Mouse (Mus musculus): ENCODE results near the gene Snapc2. TPM values are rescaled to one million over a fixed set of nuclear protein-coding genes. Genes with fewer than 3 reads are reported as not detected.
A peak's percentile ranks its signal among the peaks of the same experiment; 100 is the strongest.
"Not testable (repeated sequence)": the region's sequence is repeated elsewhere in the genome, so short reads cannot be mapped to it uniquely, and the experiment has no call there.

The Snapc2 gene
- polyA plus RNA-seq, 1 experiment from 2014 or later, result 14.1 TPM

DNA sequence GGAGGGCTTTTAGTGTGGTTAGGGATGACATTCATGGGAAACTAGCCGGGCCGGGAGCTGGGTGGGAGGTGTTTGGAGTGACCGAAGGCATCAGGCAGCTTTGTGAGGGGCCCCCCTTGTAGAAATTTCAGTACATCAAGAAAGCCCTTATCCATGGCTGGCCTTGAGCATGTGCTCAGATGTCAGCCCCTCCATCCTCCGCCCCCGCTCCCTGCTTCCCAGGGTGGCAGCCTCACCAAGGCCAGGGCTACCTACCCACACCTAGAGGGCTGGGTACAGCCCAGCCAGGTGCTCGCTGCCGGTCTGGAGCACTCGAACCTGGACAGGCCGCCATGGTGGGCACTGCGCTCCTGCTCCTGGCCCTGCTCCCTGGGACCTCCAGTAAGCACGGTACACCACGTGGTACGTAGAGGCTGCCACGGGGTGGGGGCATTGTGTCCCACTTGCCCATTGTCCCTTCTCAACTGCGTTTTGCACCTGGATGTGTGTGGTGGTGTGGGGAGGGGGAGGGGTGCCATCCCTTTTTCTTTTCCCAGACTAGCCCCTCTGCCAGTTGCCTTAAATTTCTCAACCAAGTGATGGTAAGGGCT lies 4.8 kb upstream of the Snapc2 start, which contains the start of gene Tgfbr3l:
Gene Tgfbr3l (plus strand): TSS at position 264 of the 590 bp plus-strand sequence.
- Histone ChIP-seq H3K4me3 (ENCODE audit: low read depth, low read length) (no peak within 1 kb of the TSS), H3K9me3 (replicated peaks; ENCODE audit: control insufficient read depth, low read length) (no peaks in the 10 kb centered on the region), H3K36me3 (ENCODE audit: control insufficient read depth, insufficient read depth) (peaks cover 19% of the 10 kb centered on the region), H3K4me2 (ENCODE audit: low read depth, low read length) (no peak within 1 kb of the TSS), H3K9ac (ENCODE audit: low read depth, low read length) (no peak within 1 kb of the TSS), H3K27ac (ENCODE audit: low read length) (no peak within 1 kb of the TSS), H3K4me1 (ENCODE audit: control insufficient read depth, low read depth, low read length) (peaks cover 12% of the 10 kb centered on the region), H3K27me3 (ENCODE audit: control insufficient read depth, insufficient read depth, low read depth, low read length) (no peaks in the 10 kb centered on the region)
- ATAC-seq (ENCODE audit: low read depth), result no peak
- 80% methylated on average over 15 of the region's 15 CpGs for WGBS (ENCODE audit: insufficient replicate concordance)

DNA sequence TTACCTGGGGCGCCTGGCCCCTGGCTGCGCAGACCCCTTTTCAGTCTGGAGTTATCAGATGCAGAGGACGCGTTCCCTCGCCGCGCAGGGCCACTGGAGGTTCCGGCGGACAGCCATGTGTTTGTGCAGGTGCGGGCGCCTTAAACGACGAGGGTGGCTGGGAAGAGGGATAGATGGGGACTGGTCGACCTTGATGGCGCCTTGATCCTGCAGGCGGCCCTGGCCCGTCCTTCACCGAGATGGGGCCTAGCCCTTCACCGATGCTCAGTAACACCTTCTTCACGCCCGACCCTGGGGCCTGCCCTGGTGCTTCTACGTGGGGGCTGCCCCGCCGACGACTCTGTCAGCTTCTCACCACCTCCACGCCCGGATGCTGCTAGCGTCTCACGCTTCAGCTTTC lies 3.7 kb upstream of the Snapc2 start:
- Histone ChIP-seq H3K36me3 (ENCODE audit: control insufficient read depth, insufficient read depth) (peaks cover 13% of the 10 kb centered on the region), H3K27me3 (ENCODE audit: control insufficient read depth, insufficient read depth, low read depth, low read length) (no peaks in the 10 kb centered on the region), H3K4me3 (ENCODE audit: low read depth, low read length) (no peak overlapping the region), H3K4me1 (ENCODE audit: control insufficient read depth, low read depth, low read length) (peaks cover 18% of the 10 kb centered on the region), H3K9me3 (replicated peaks; ENCODE audit: control insufficient read depth, low read length) (no peaks in the 10 kb centered on the region), H3K4me2 (ENCODE audit: low read depth, low read length) (no peak overlapping the region), H3K9ac (ENCODE audit: low read depth, low read length) (no peak overlapping the region), H3K27ac (ENCODE audit: low read length) (no peak overlapping the region)
- no peak for ATAC-seq (ENCODE audit: low read depth)
- WGBS (ENCODE audit: insufficient replicate concordance), result 55% methylated on average over 29 of the region's 29 CpGs

GRCm38 (mm10) chr8:4250306-4250970 lies 2.4 kb upstream of the Snapc2 start:
- WGBS (ENCODE audit: insufficient replicate concordance), result 39% methylated on average over 26 of the region's 26 CpGs
- H3K4me2 ChIP-seq (ENCODE audit: low read depth, low read length), result no peak overlapping the region
- no peak overlapping the region for H3K9ac ChIP-seq (ENCODE audit: low read depth, low read length)
- no peaks in the 10 kb centered on the region for H3K9me3 ChIP-seq (replicated peaks; ENCODE audit: control insufficient read depth, low read length)
- peaks cover 11% of the 10 kb centered on the region for H3K36me3 ChIP-seq (ENCODE audit: control insufficient read depth, insufficient read depth)
- H3K27ac ChIP-seq (ENCODE audit: low read length), result no peak overlapping the region
- no peak overlapping the region for H3K4me3 ChIP-seq (ENCODE audit: low read depth, low read length)
- H3K27me3 ChIP-seq (ENCODE audit: control insufficient read depth, insufficient read depth, low read depth, low read length), result no peaks in the 10 kb centered on the region
- ATAC-seq (ENCODE audit: low read depth), result no peak
- peaks cover 19% of the 10 kb centered on the region for H3K4me1 ChIP-seq (ENCODE audit: control insufficient read depth, low read depth, low read length)

GRCm38 (mm10) chr8:4252116-4252760 lies 642 bp upstream of the Snapc2 start:
- no peak for ATAC-seq (ENCODE audit: low read depth)
- Histone ChIP-seq H3K4me2 (ENCODE audit: low read depth, low read length) (peak overlapping the region; percentile 92), H3K27me3 (ENCODE audit: control insufficient read depth, insufficient read depth, low read depth, low read length) (no peaks in the 10 kb centered on the region), H3K36me3 (ENCODE audit: control insufficient read depth, insufficient read depth) (peaks cover 3% of the 10 kb centered on the region; the same call in 1 of the 2 replicates), H3K4me1 (ENCODE audit: control insufficient read depth, low read depth, low read length) (peaks cover 17% of the 10 kb centered on the region), H3K9me3 (replicated peaks; ENCODE audit: control insufficient read depth, low read length) (no peaks in the 10 kb centered on the region), H3K27ac (ENCODE audit: low read length) (0 out of 2 replicates have a peak overlapping the region, but pooled peaks have one; percentile 12), H3K4me3 (ENCODE audit: low read depth, low read length) (peak overlapping the region; percentile 98), H3K9ac (ENCODE audit: low read depth, low read length) (peak overlapping the region; percentile 97)
- 33% methylated on average over 8 of the region's 8 CpGs for WGBS (ENCODE audit: insufficient replicate concordance)

GRCm38 (mm10) chr8:4254001-4254400 lies 1.1 kb downstream of the Snapc2 start:
- 80% methylated on average over 6 of the region's 6 CpGs for WGBS (ENCODE audit: insufficient replicate concordance)
- no peak overlapping the region for H3K27ac ChIP-seq (ENCODE audit: low read length)
- no peak for ATAC-seq (ENCODE audit: low read depth)
- peaks cover 3% of the 10 kb centered on the region; the same call in 1 of the 2 replicates for H3K36me3 ChIP-seq (ENCODE audit: control insufficient read depth, insufficient read depth)
- no peaks in the 10 kb centered on the region for H3K27me3 ChIP-seq (ENCODE audit: control insufficient read depth, insufficient read depth, low read depth, low read length)
- peaks cover 26% of the 10 kb centered on the region for H3K4me1 ChIP-seq (ENCODE audit: control insufficient read depth, low read depth, low read length)
- peak overlapping the region; percentile 92 for H3K4me2 ChIP-seq (ENCODE audit: low read depth, low read length)
- no peaks in the 10 kb centered on the region for H3K9me3 ChIP-seq (replicated peaks; ENCODE audit: control insufficient read depth, low read length)
- H3K4me3 ChIP-seq (ENCODE audit: low read depth, low read length), result peak overlapping the region; percentile 98; the same call in 1 of the 2 replicates
- H3K9ac ChIP-seq (ENCODE audit: low read depth, low read length), result 0 out of 2 replicates have a peak overlapping the region, but pooled peaks have one; percentile 14

- not testable (repeated sequence) for H3K36me3 ChIP-seq (ENCODE audit: control insufficient read depth, insufficient read depth); H3K27ac ChIP-seq (ENCODE audit: low read length); H3K9me3 ChIP-seq (replicated peaks; ENCODE audit: control insufficient read depth, low read length); H3K4me2 ChIP-seq (ENCODE audit: low read depth, low read length); H3K27me3 ChIP-seq (ENCODE audit: control insufficient read depth, insufficient read depth, low read depth, low read length); H3K9ac ChIP-seq (ENCODE audit: low read depth, low read length); ATAC-seq (ENCODE audit: low read depth); H3K4me3 ChIP-seq (ENCODE audit: low read depth, low read length)
- peaks cover 29% of the 10 kb centered on the region for H3K4me1 ChIP-seq (ENCODE audit: control insufficient read depth, low read depth, low read length)
- 69% methylated on average over 7 of the region's 7 CpGs for WGBS (ENCODE audit: insufficient replicate concordance)
These were observed 2.6 kb downstream of the Snapc2 start for GRCm38 (mm10) chr8:4255471-4255870.

DNA sequence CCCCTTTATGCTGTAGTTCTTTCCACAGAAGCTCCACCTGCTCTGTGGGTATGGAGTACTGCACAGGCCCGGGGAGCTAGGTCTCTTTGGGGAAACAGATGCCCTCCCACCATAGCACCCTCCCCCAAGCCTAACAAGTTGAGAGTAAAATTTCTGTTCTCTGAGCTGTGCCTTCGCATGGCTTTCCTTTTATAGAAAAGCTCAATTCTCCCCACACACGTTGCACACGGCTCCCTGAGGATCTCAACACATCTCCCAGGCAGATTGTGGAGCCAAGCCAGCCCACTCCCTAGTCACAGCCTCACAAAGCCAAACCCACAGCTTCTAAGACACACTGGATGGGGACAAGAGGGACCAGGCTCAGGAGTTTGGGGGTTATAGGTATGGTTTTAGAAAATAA lies 4.0 kb downstream of the Snapc2 start:
- no peak for ATAC-seq (ENCODE audit: low read depth)
- no peak overlapping the region for H3K9ac ChIP-seq (ENCODE audit: low read depth, low read length)
- no peak overlapping the region for H3K4me2 ChIP-seq (ENCODE audit: low read depth, low read length)
- H3K9me3 ChIP-seq (replicated peaks; ENCODE audit: control insufficient read depth, low read length), result no peaks in the 10 kb centered on the region
- peaks cover 3% of the 10 kb centered on the region for H3K36me3 ChIP-seq (ENCODE audit: control insufficient read depth, insufficient read depth)
- H3K27me3 ChIP-seq (ENCODE audit: control insufficient read depth, insufficient read depth, low read depth, low read length), result no peaks in the 10 kb centered on the region
- H3K4me1 ChIP-seq (ENCODE audit: control insufficient read depth, low read depth, low read length), result peaks cover 29% of the 10 kb centered on the region
- no peak overlapping the region for H3K4me3 ChIP-seq (ENCODE audit: low read depth, low read length)
- H3K27ac ChIP-seq (ENCODE audit: low read length), result no peak overlapping the region
- 66% methylated on average over 4 of the region's 4 CpGs for WGBS (ENCODE audit: insufficient replicate concordance)

DNA sequence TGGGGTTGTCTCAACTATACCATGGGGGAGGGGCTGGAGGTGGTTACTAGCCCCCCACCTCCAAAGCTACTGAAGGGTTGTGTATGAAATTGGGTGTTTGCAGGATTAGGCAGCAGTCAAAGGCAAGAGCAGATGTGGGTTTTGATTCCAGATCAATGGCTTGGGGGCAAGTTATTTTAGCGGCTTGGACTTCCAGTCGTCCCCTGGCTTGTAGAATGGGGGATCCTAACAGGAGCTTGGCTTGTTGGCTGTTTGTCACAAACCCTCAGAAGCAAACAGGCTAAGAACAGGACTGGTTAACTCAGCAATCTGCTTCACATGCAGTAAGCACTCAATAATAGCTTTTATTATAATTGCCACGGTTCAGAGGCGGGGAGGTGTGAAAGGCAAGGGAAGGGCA lies 4.5 kb downstream of the Snapc2 start:
- no peak overlapping the region for H3K27ac ChIP-seq (ENCODE audit: low read length)
- H3K27me3 ChIP-seq (ENCODE audit: control insufficient read depth, insufficient read depth, low read depth, low read length), result no peaks in the 10 kb centered on the region
- no peak overlapping the region for H3K4me2 ChIP-seq (ENCODE audit: low read depth, low read length)
- H3K4me1 ChIP-seq (ENCODE audit: control insufficient read depth, low read depth, low read length), result peaks cover 26% of the 10 kb centered on the region
- no peak overlapping the region for H3K9ac ChIP-seq (ENCODE audit: low read depth, low read length)
- H3K36me3 ChIP-seq (ENCODE audit: control insufficient read depth, insufficient read depth), result peaks cover 5% of the 10 kb centered on the region
- 86% methylated on average over 4 of the region's 4 CpGs for WGBS (ENCODE audit: insufficient replicate concordance)
- no peak for ATAC-seq (ENCODE audit: low read depth)
- no peak overlapping the region for H3K4me3 ChIP-seq (ENCODE audit: low read depth, low read length)
- no peaks in the 10 kb centered on the region for H3K9me3 ChIP-seq (replicated peaks; ENCODE audit: control insufficient read depth, low read length)

- H3K9me3 ChIP-seq (replicated peaks; ENCODE audit: control insufficient read depth, low read length), result no peaks in the 10 kb centered on the region
- peak overlapping the region; percentile 100 for H3K4me2 ChIP-seq (ENCODE audit: low read depth, low read length)
- H3K4me3 ChIP-seq (ENCODE audit: low read depth, low read length), result peak overlapping the region; percentile 67
- H3K36me3 ChIP-seq (ENCODE audit: control insufficient read depth, insufficient read depth), result peaks cover 5% of the 10 kb centered on the region
- no peaks in the 10 kb centered on the region for H3K27me3 ChIP-seq (ENCODE audit: control insufficient read depth, insufficient read depth, low read depth, low read length)
- WGBS (ENCODE audit: insufficient replicate concordance), result 2% methylated on average over 35 of the region's 35 CpGs
- peak; percentile 37 for ATAC-seq (ENCODE audit: low read depth)
- peaks cover 22% of the 10 kb centered on the region for H3K4me1 ChIP-seq (ENCODE audit: control insufficient read depth, low read depth, low read length)
- H3K27ac ChIP-seq (ENCODE audit: low read length), result no peak overlapping the region
- peak overlapping the region; percentile 60 for H3K9ac ChIP-seq (ENCODE audit: low read depth, low read length)
These were observed 5.4 kb downstream of the Snapc2 start for GRCm38 (mm10) chr8:4258233-4258632.
